Mouse (Mus musculus): ENCODE measurements around the gene Tmem131l.

Tmem131l gene

DNA sequence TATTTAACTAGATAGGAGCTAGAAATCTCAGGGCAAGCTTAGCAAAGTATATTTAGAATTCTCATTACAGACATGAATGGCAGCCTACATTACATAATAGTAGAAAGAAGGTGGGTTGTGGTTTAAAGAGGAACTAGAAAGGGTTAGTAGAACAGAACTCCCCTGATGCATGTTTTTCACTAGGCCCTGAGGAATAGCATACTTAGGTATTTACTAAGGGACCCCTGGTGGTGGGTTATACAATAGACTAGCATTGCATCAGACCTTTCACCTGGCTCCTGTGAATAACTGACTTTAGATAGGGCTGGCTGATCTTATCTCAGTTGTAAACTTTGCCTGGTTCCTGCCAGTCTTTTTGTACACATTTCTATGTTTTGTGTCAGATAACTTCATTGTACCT, 172.9 kb downstream of the Tmem131l start:
- DNase-seq (ENCODE audit: low read depth, low spot score), result peak; percentile 70

- DNase-seq (ENCODE audit: low read depth, low spot score), result no peak
Observed at GRCm38 (mm10) chr3:83865216-83865615, 174.8 kb downstream of the Tmem131l start.

DNA sequence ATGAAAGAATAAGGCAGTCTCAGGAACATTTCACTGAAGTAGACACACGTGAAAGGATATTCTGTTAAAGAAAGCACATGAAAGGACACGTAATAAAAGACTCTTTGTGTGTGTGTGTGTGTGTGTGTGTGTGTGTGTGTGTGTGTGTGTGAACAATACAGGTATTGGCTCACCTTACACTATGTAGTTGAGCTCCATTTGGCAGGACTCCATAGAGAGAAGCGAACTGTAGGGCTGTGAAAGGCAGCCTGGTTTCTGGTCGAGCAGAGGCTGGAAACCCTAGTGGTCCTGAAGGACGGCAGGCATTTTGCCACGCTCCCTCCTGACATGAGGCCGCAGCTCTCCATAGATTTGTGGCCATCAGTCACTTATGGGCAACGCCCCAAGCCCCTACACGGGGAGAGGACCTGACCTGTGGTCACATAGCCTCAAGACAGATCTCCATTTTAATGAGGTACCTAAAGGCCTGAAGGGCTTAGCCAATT, 175.9 kb downstream of the Tmem131l start:
- no peak for DNase-seq (ENCODE audit: low read depth, low spot score)

- no peak for DNase-seq (ENCODE audit: low read depth, low spot score)
Observed at GRCm38 (mm10) chr3:83862956-83863355, 177.0 kb downstream of the Tmem131l start.

DNA sequence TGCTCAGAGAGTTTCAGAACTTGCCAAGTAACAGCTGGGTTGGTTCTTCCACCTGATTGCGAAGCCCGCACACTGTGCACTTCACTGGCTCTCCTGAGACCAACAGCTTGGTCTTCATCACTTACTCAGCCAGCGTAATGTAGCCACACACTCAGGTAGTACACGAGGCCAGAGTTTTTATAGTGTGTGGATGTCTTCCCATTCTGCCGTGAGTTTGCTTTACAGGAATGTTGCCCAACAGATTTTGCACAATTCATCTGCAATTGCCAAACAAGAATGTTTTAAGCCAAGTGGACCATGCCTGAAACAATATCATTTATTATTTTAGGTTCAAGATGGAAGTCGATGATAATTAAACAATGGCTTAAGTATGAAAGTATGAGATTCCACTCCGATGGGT, 180.4 kb downstream of the Tmem131l start:
- no peak for DNase-seq (ENCODE audit: low read depth, low spot score)

DNA sequence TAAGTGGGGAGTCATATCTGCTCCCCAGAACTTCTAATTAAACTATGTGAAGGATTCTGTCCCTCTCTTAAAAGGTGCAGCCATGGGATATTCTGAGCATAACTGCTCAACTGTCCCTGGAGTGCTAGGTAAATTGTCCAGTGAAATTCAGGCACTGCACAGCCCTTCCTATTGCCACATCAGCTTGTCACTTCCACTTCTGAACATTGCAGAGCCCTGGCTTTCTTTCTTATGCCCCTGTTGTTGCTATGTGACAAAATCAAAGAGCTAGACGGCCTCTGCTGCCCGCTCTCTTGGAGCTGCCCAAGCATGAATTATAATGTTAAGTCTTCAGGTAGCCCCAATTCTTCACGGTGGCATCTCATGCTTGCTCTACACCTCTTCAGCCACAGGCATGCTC, 180.9 kb downstream of the Tmem131l start:
- DNase-seq (ENCODE audit: low read depth, low spot score), result no peak

- DNase-seq (ENCODE audit: low read depth, low spot score), result peak; percentile 66
Observed at GRCm38 (mm10) chr3:83857621-83858020, 182.4 kb downstream of the Tmem131l start.

DNA sequence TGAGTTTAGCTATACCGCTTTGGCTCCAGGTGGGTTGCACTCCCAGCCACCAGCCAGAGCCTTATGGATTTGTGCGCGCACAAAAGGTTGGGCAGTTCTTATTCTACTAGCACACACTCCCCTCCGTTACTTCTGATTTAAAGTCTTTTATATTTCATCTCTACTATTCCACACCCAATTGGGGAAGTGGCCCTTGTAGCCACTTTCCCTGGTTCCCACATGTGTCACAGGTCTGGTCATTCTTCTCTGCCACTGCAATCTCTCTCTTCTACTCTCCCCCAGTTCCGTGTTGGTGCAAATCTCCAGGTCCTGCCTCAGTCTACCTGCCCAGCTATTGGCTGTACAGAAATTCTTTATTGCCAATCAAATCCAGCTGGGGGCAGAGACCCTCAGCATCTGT, 184.3 kb downstream of the Tmem131l start:
- no peak for DNase-seq (ENCODE audit: low read depth, low spot score)

DNA sequence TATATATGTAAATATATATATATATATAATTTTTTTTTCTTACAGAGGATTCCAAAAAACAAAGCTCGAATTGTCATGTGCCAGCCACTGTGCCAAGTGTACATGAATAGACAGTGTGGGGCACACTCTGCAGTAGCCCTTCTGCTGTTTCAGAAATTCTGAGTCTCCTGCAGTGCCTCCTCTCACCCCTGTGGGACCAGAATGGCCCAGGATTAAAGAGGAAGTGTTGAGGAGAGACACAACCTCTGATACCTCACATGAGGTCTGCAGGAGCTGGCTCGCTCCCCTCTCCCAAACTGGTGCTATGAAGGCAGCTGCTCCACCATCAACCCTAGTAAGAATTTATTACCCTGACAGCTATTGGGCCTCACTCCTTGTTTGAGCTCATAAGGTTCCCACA, 190.6 kb downstream of the Tmem131l start:
- DNase-seq (ENCODE audit: low read depth, low spot score), result no peak

All from R1 (cell line).